Mouse (Mus musculus): ENCODE measurements at regions not wholly inside any gene's neighbourhood (a gene's known extent, or its start where the extent isn't known, plus 50 kb on each side); places are given as distances from the start of the nearest gene placed in this dataset.

GRCm38 (mm10) chr1:183930363-183930982 lies 82.6 kb upstream of the Dusp10 start:
- no peak overlapping the region for H3K4me3 ChIP-seq (ENCODE audit: insufficient read depth in 1 of 2, low read depth in 1 of 2, low read length in 2 of 2, poor library complexity in 1 of 2, severe bottlenecking in 1 of 2)
- H3K9me3 ChIP-seq (ENCODE audit: control insufficient read depth, insufficient read depth, low read depth, low read length) = no peaks in the 10 kb centered on the region
- H3K27ac ChIP-seq (ENCODE audit: insufficient read depth, low read depth, low read length, poor library complexity, severe bottlenecking) = no peak overlapping the region
- DNase-seq (ENCODE audit: low read depth, low spot score) = no peak
- no peaks in the 10 kb centered on the region for H3K4me1 ChIP-seq (ENCODE audit: control insufficient read depth in 2 of 2, insufficient read depth in 2 of 2, low read length in 2 of 2, poor library complexity in 1 of 2)
- in situ Hi-C loops (cut with MboI; ENCODE audit: low sequenced_read_pairs in 2 of 2, unreplicated experiment in 2 of 2) = no loop called here
- no peaks in the 10 kb centered on the region for H3K36me3 ChIP-seq (ENCODE audit: control insufficient read depth, insufficient read depth, low read length, poor library complexity, severe bottlenecking)
- H3K9ac ChIP-seq (ENCODE audit: insufficient read depth, low read depth, low read length, poor library complexity, severe bottlenecking) = no peak overlapping the region
- TF ChIP-seq ZNF384 (IDR thresholded peaks at IDR 0.05; ENCODE audit: low read depth, low read length) (no peak), CHD2 (IDR thresholded peaks at IDR 0.05; ENCODE audit: low read depth, low read length) (no peak), HCFC1 (IDR thresholded peaks at IDR 0.05; ENCODE audit: borderline replicate concordance, insufficient read depth, low read length) (no peak), ZC3H11A (IDR thresholded peaks at IDR 0.05; ENCODE audit: borderline replicate concordance, low read depth, low read length) (no peak), MAFK (IDR thresholded peaks at IDR 0.05; ENCODE audit: insufficient read depth, low read depth, low read length) (no peak)

GRCm38 (mm10) chr1:183931141-183931540 lies 82.0 kb upstream of the Dusp10 start:
- in situ Hi-C loops (cut with MboI; ENCODE audit: low sequenced_read_pairs in 2 of 2, unreplicated experiment in 2 of 2) = no loop called here
- no peak for DNase-seq (ENCODE audit: low read depth, low spot score)
- no peak for TF ChIP-seq ZNF384 (IDR thresholded peaks at IDR 0.05; ENCODE audit: low read depth, low read length)
- TF ChIP-seq HCFC1 (IDR thresholded peaks at IDR 0.05; ENCODE audit: borderline replicate concordance, insufficient read depth, low read length) = no peak
- no peak for TF ChIP-seq CHD2 (IDR thresholded peaks at IDR 0.05; ENCODE audit: low read depth, low read length)
- TF ChIP-seq ZC3H11A (IDR thresholded peaks at IDR 0.05; ENCODE audit: borderline replicate concordance, low read depth, low read length) = no peak
- TF ChIP-seq MAFK (IDR thresholded peaks at IDR 0.05; ENCODE audit: insufficient read depth, low read depth, low read length) = no peak
- H3K9me3 ChIP-seq (ENCODE audit: control insufficient read depth, insufficient read depth, low read depth, low read length) = no peaks in the 10 kb centered on the region
- H3K9ac ChIP-seq (ENCODE audit: insufficient read depth, low read depth, low read length, poor library complexity, severe bottlenecking) = no peak overlapping the region
- no peak overlapping the region for H3K4me3 ChIP-seq (ENCODE audit: insufficient read depth in 1 of 2, low read depth in 1 of 2, low read length in 2 of 2, poor library complexity in 1 of 2, severe bottlenecking in 1 of 2)
- no peak overlapping the region for H3K27ac ChIP-seq (ENCODE audit: insufficient read depth, low read depth, low read length, poor library complexity, severe bottlenecking)
- H3K4me1 ChIP-seq (ENCODE audit: control insufficient read depth in 2 of 2, insufficient read depth in 2 of 2, low read length in 2 of 2, poor library complexity in 1 of 2) = no peaks in the 10 kb centered on the region
- H3K36me3 ChIP-seq (ENCODE audit: control insufficient read depth, insufficient read depth, low read length, poor library complexity, severe bottlenecking) = no peaks in the 10 kb centered on the region

- in situ Hi-C loops (cut with MboI; ENCODE audit: low sequenced_read_pairs in 2 of 2, unreplicated experiment in 2 of 2) = no loop called here
- H3K4me1 ChIP-seq (ENCODE audit: control insufficient read depth in 2 of 2, insufficient read depth in 2 of 2, low read length in 2 of 2, poor library complexity in 1 of 2) = no peaks in the 10 kb centered on the region
- H3K9me3 ChIP-seq (ENCODE audit: control insufficient read depth, insufficient read depth, low read depth, low read length) = no peaks in the 10 kb centered on the region
- H3K27ac ChIP-seq (ENCODE audit: insufficient read depth, low read depth, low read length, poor library complexity, severe bottlenecking) = no peak overlapping the region
- H3K36me3 ChIP-seq (ENCODE audit: control insufficient read depth, insufficient read depth, low read length, poor library complexity, severe bottlenecking) = no peaks in the 10 kb centered on the region
- no peak overlapping the region for H3K9ac ChIP-seq (ENCODE audit: insufficient read depth, low read depth, low read length, poor library complexity, severe bottlenecking)
- H3K4me3 ChIP-seq (ENCODE audit: insufficient read depth in 1 of 2, low read depth in 1 of 2, low read length in 2 of 2, poor library complexity in 1 of 2, severe bottlenecking in 1 of 2) = no peak overlapping the region
- DNase-seq (ENCODE audit: low read depth, low spot score) = no peak
- TF ChIP-seq MAFK (IDR thresholded peaks at IDR 0.05; ENCODE audit: insufficient read depth, low read depth, low read length) (no peak), ZNF384 (IDR thresholded peaks at IDR 0.05; ENCODE audit: low read depth, low read length) (no peak), CHD2 (IDR thresholded peaks at IDR 0.05; ENCODE audit: low read depth, low read length) (no peak), HCFC1 (IDR thresholded peaks at IDR 0.05; ENCODE audit: borderline replicate concordance, insufficient read depth, low read length) (no peak), ZC3H11A (IDR thresholded peaks at IDR 0.05; ENCODE audit: borderline replicate concordance, low read depth, low read length) (no peak)
Observed at GRCm38 (mm10) chr1:183933845-183934244, 79.3 kb upstream of the Dusp10 start.

DNA sequence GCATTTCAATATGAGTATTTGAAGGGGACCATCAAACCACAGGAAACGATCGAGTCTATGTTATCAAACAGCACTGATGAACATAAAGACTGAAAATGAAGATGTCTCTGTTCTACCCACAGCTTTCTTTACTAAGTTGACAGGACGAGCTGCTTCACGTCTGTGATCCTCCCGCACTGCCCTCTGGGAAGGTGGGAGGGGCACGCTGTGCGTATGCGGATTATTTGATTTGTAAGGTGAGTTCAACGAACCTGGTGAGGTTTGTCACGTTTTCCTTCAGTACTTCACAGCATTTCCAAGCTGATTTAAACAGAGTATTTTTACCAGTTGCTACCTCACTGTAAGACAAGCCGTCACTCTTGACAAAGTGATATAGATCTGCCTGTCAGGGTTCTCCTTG lies 75.9 kb upstream of the Dusp10 start:
- H3K9me3 ChIP-seq (ENCODE audit: control insufficient read depth, insufficient read depth, low read depth, low read length) = no peaks in the 10 kb centered on the region
- H3K4me1 ChIP-seq (ENCODE audit: control insufficient read depth in 2 of 2, insufficient read depth in 2 of 2, low read length in 2 of 2, poor library complexity in 1 of 2) = no peaks in the 10 kb centered on the region
- H3K4me3 ChIP-seq (ENCODE audit: insufficient read depth in 1 of 2, low read depth in 1 of 2, low read length in 2 of 2, poor library complexity in 1 of 2, severe bottlenecking in 1 of 2) = no peak overlapping the region
- TF ChIP-seq ZC3H11A (IDR thresholded peaks at IDR 0.05; ENCODE audit: borderline replicate concordance, low read depth, low read length) = no peak
- no peak for TF ChIP-seq ZNF384 (IDR thresholded peaks at IDR 0.05; ENCODE audit: low read depth, low read length)
- no peak for TF ChIP-seq CHD2 (IDR thresholded peaks at IDR 0.05; ENCODE audit: low read depth, low read length)
- TF ChIP-seq HCFC1 (IDR thresholded peaks at IDR 0.05; ENCODE audit: borderline replicate concordance, insufficient read depth, low read length) = no peak
- no peak for TF ChIP-seq MAFK (IDR thresholded peaks at IDR 0.05; ENCODE audit: insufficient read depth, low read depth, low read length)
- no peak for DNase-seq (ENCODE audit: low read depth, low spot score)
- H3K36me3 ChIP-seq (ENCODE audit: control insufficient read depth, insufficient read depth, low read length, poor library complexity, severe bottlenecking) = no peaks in the 10 kb centered on the region
- H3K9ac ChIP-seq (ENCODE audit: insufficient read depth, low read depth, low read length, poor library complexity, severe bottlenecking) = no peak overlapping the region
- in situ Hi-C loops (cut with MboI; ENCODE audit: low sequenced_read_pairs in 2 of 2, unreplicated experiment in 2 of 2) = no loop called here
- H3K27ac ChIP-seq (ENCODE audit: insufficient read depth, low read depth, low read length, poor library complexity, severe bottlenecking) = no peak overlapping the region

All from ES-E14 (cell line).